Mouse (Mus musculus) heart, postnatal 4 days (tissue): ENCODE measurements around the gene Rnf224. TPM values are rescaled to one million over a fixed set of nuclear protein-coding genes. Genes with fewer than 3 reads are reported as not detected.

Experiments used
- DNase-seq: peaks from one replicate; pipeline ENCODE4 v3.0.0; 2021
- total RNA-seq, 2 experiments: library from RNA; stranded (reverse); gene quantifications; 2 replicates each; pipeline ENCODE4 v1.2.3; 2021

Gene Rnf224
- total RNA-seq, 2 experiments from 2014 or later: not detected

DNA sequence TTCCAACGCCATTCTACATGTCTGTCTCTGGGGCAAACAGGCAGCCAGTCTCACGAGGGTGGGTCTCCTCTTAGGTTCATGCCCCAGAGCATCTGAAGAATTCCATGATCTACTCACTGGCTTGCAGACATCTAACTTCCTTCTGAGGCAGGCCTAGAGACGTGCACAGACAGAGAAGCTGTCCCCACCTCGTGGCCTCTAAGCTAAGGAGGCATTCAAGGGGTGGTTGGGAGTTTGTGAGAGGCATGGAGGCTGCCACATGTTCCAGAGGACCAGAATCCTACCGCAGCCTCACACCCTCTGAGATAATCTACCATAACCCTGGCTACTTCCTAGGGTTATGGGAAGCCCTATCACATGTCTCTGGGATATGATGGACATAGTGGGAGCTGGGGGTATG lies 42.6 kb downstream of the Rnf224 start:
- DNase-seq: no peak

DNA sequence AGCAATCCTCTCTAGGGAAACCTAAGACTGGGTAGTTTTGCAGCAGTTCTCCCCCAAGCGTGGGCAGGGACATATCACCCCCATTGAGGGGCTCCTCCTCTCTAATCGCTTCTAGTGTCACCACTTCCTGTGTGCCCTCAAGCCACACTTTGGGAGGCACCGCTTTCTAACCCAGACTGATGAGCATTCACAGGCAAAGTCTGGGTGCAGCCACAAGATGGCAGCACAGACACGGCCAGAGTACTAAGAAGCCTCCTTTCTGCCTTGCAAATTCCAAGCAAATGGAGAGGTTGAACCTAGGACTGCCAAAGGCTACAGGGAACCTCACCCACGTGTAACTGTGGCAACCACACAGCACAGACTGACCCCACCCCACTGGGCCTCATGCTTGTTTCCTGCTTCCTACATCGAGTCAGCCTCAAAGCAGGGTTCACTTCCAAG lies 43.2 kb downstream of the Rnf224 start:
- peak; percentile 88 for DNase-seq

DNA sequence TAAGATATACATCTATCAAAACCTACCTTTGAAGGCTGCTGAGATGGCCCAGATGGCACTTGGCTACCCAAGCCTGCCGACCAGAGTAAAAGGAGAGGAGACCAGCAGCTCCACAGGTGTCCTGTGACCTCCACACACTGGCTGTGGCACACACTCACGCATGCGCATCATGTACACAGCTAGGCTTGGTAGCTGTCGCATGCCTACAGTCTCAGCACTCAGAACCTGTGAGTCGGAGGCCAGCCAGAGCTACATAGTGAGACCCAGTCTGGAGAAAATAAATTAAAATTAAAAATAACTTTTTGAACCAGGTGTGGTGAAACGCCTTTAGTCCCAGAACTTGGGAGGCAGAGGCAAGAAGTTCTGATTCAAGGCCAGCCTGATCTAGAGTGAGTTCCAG lies 48.7 kb downstream of the Rnf224 start:
- no peak for DNase-seq

DNA sequence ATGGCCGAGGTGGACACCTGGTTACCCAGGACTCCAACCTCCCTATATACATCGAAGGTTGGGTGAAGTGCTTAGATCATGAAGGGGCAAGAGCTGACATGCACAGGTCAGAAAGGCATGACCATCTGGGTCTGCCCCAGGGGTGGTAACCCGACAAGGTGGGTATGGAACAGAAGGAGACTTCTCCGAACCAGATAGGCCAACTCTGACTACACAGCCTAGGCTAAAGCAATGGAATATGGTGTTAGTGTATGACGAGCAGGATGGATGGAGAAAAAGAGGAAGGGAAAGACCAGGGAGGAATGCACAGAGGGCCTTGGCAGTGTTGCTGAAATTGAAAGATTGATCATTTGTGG lies 50.0 kb downstream of the Rnf224 start:
- no peak for DNase-seq

DNA sequence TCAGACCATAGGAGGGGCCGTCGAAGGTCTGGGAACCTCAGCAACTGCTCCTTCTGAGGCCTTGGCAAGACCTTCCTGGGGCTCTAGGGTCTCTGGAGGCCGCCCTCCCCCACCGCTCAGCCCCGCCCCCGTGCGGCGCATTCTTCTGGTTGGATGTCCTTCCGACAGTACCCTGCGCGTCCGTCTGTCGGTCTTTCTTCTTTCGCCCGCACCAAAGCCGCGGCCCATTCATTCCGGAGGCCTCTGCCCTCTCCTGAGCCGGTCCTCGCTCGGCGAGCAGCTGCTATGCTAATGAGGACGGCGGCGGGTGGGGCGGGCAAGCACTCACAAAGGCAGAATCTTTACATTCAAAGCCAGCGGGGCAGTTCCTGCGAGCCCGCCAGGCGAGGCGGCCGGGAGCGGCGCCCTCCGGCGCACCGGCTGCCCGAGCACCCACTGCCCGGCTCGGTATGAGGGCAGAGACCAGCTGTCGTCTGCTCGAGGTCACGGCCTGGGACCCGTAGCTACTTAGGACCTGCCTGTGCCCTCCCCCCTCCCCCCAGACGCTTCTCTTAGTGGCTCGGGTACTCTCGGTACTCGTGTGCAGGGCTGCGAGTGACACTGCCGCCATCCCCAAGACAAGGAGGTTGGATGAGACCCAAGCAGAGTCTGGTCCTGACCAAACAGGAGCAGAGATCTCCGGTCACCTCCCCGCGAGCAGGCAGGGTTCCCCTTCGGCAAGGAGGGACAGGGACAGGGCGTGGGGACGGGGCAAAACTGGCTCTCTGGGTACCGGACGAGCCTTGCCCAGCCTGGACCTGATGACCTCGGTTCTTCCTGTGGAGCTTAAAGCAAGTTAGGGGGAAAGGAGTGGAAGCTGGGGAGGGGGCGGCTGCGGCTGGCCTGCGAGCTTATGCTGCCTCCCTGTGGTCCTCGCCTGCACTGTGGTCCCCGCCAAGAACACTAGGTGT lies 50.7 kb downstream of the Rnf224 start:
- DNase-seq: peak; percentile 68

DNA sequence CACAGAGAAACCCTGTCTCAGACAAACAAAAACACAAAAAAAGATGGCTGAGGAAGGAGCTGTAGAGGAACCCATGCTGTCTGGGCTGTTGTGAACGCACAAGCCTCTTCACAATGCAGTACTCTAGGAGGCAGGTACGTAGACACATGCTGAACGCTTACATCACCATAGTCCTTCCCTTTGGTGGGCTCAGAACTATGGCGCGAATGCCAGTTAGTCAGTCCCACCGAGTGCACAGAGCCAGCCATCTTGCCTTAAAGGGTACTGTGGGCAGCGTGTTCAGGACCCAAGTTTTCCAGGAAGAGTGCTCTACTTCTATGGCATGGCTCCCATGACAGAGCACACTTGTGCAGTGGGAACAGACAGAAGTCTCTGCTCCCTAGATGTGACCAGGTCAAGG lies 52.1 kb downstream of the Rnf224 start:
- no peak for DNase-seq

Other genes starting within 250 kb of the Rnf224 start
- gene Nsmf, start 182.4 kb downstream of the Rnf224 start, total RNA-seq: 10 to 100 TPM; 45.8 to 47.8 TPM
- gene Entpd8, start 156.5 kb downstream of the Rnf224 start, total RNA-seq: not detected
- gene Noxa1, start 141.6 kb downstream of the Rnf224 start, total RNA-seq: not detected
- 10 to 100 TPM; 31.2 to 33.4 TPM for gene Nrarp, start 56.0 kb downstream of the Rnf224 start, total RNA-seq
- gene Tor4a, start 39.9 kb downstream of the Rnf224 start, total RNA-seq: 1 to 10 TPM; 4.4 to 5.8 TPM
- 10 to 100 TPM; 43.4 to 44.5 TPM for gene Nelfb, start 25.3 kb downstream of the Rnf224 start, total RNA-seq
- not detected for gene Stpg3, start 22.1 kb downstream of the Rnf224 start, total RNA-seq
- not detected for gene Fam166a, start 18.0 kb downstream of the Rnf224 start, total RNA-seq
- 100 to 1,000 TPM; 415 to 442 TPM for gene Tubb4b, start 12.1 kb downstream of the Rnf224 start, total RNA-seq
- gene Slc34a3, start 2.4 kb downstream of the Rnf224 start, total RNA-seq: not detected
- gene Rnf208, start 5.5 kb upstream of the Rnf224 start, total RNA-seq: 1 to 10 TPM; 1.5 to 3.0 TPM
- gene Cysrt1, start 5.7 kb upstream of the Rnf224 start, total RNA-seq: not detected
- 1 to 10 TPM; 1.3 to 1.8 TPM for gene AL732309.1, start 10.1 kb upstream of the Rnf224 start, total RNA-seq
- gene Tmem203, start 18.7 kb upstream of the Rnf224 start, total RNA-seq: 10 to 100 TPM; 16.9 to 18.1 TPM
- gene Tprn, start 25.8 kb upstream of the Rnf224 start, total RNA-seq: 1 to 10 TPM; 4.9 to 5.7 TPM
- 10 to 100 TPM; 60.0 to 62.0 TPM for gene Ssna1, start 35.7 kb upstream of the Rnf224 start, total RNA-seq
- gene Anapc2, start 35.7 kb upstream of the Rnf224 start, total RNA-seq: 10 to 100 TPM; 49.7 to 53.1 TPM
- gene Tmem210, start 51.4 kb upstream of the Rnf224 start, total RNA-seq: not detected
- not detected for gene Lrrc26, start 53.1 kb upstream of the Rnf224 start, total RNA-seq
- gene Grin1, start 82.4 kb upstream of the Rnf224 start, total RNA-seq: not detected
- gene Man1b1, start 95.6 kb upstream of the Rnf224 start, total RNA-seq: 10 to 100 TPM; 27.2 to 28.6 TPM
- 1 to 10 TPM; 4.7 to 5.2 TPM for gene Dpp7, start 119.6 kb upstream of the Rnf224 start, total RNA-seq
- 1 to 10 TPM; 7.3 to 9.5 TPM for gene Uap1l1, start 128.9 kb upstream of the Rnf224 start, total RNA-seq
- 10 to 100 TPM in 1 of 2 experiments, 1 to 10 TPM in 1; 8.7 to 10.8 TPM for gene Sapcd2, start 135.5 kb upstream of the Rnf224 start, total RNA-seq
- gene Entpd2, start 159.1 kb upstream of the Rnf224 start, total RNA-seq: 1 to 10 TPM; 5.7 to 8.5 TPM
- 10 to 100 TPM; 33.1 to 35.2 TPM for gene Npdc1, start 162.6 kb upstream of the Rnf224 start, total RNA-seq
- gene Fut7, start 186.5 kb upstream of the Rnf224 start, total RNA-seq: under 1 TPM in 1 of 2 experiments, not detected in 1; 0.11 TPM
- gene Abca2, start 191.9 kb upstream of the Rnf224 start, total RNA-seq: 10 to 100 TPM; 19.4 to 20.7 TPM
- 1 to 10 TPM; 2.8 to 4.1 TPM for gene Clic3, start 220.1 kb upstream of the Rnf224 start, total RNA-seq
- 10 to 100 TPM; 30.5 to 32.8 TPM for gene Paxx, start 224.3 kb upstream of the Rnf224 start, total RNA-seq
- 100 to 1,000 TPM; 117 to 137 TPM for gene Ptgds, start 233.3 kb upstream of the Rnf224 start, total RNA-seq